Mouse (Mus musculus): ENCODE measurements around the gene Scaf1.
A peak's percentile ranks its signal among the peaks of the same experiment; 100 is the strongest.

Gene Scaf1

DNA sequence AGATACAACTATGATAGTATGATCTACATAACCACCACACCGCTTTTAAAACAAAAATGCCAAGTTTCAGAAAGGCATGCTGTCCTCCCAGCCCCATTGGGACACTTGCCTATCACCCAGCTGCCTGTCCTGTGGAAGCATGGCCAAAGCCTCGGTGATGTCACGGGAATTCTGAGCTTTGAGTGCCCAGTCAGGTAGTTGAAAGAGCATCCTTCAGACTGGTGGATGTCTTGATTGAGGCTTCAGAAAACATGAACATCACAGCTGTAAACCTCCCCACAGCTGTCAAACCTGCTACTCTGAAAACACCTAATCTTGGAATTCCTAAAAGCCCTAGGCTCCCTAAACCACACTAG, 2.1 kb downstream of the Scaf1 start:
- DNase-seq (ENCODE audit: extremely low spot score) = no peak

DNA sequence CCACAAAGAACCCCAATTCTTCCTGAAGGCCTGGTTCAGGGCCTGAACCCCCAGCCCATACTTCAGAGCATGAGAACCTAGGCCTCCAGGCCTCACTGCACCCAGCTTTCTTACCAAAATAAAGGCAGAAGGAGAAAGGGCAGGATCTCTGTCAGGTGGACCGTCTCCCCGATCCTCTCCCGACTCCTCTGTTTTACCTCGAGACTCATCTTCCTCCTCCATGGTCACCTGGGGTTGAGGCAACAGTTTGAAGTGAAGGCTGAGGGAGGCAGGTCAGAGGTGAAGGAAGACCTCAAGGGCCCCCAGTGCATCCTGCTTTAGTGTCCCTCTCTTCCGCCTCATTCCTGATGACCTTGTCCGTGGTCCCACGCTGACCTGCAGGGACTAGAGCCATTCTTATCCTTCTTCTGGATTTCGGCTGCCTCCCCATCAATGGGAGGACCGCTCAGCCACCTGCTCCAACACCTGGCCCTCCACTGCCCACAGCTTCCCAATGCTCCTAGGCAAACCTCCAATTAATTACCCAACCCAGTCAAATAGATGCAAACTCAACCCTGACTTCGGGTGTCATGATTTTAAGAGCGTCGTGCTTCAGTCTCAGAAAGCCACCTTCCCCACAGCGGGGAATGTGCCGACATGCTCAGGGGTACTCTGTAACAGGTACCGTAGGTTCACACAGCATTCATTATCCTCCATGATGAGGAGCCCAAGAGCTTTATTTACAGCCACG, 2.6 kb downstream of the Scaf1 start:
- no peak for DNase-seq (ENCODE audit: extremely low spot score)

DNA sequence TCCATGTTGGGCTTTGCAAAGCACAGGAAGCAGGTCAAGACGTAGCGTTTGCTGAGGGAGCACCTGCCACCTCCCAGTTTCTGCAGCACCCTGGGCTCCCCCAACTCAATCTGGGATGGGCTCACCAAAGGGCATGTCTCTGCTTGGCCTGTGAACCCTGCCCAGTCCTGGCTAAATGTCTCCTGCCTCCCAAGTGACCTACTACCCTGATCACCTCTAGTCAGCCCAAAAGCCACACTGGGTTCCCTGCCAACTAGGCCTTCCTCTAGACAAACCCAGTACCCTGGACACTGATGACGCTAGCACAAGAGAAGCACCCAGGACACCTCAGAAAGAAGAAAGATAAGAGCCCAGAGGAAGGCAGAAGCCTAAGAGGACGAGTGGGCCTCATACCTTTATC, 3.3 kb downstream of the Scaf1 start:
- DNase-seq (ENCODE audit: extremely low spot score) = no peak

DNA sequence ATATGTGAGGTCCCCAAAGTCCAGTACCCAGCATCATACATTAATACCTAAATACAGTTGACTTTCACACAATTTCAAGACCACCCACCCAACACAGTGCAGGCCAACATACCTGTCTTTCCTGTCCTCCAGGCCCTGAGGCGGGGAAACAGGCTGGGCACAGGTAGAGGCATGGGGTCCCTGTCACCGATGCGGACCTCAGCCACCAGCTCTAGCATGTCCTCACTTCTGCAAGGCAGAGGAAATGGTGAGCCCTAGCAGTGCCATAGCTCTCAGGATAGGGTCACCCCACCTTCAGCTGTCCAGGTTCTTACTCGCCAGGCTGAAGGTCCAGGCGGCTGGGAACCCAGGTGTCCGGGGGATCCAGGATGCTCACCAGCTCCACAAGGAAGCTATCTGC, 4.2 kb downstream of the Scaf1 start:
- DNase-seq (ENCODE audit: extremely low spot score) = no peak

DNA sequence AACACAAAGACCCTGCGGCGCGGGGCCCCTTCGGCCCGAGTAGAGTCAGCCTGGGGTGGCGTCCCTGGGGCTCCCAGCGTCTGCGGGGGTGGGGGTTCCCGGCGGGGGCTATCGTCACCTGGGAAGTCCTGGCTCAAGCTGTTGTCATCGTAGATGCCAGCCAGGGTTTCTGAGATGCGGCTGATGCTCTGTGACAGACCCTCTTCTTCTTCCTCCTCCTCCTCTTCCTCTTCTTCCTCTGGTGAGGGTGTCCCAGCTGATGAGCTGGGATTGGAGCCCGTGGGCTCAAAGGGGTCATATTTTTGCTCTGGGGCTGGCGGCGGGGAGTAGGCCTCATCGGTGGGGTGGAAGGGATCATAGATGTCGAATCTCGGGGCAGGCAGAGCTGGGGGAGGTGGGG, 7.8 kb downstream of the Scaf1 start:
- DNase-seq (ENCODE audit: extremely low spot score) = no peak

DNA sequence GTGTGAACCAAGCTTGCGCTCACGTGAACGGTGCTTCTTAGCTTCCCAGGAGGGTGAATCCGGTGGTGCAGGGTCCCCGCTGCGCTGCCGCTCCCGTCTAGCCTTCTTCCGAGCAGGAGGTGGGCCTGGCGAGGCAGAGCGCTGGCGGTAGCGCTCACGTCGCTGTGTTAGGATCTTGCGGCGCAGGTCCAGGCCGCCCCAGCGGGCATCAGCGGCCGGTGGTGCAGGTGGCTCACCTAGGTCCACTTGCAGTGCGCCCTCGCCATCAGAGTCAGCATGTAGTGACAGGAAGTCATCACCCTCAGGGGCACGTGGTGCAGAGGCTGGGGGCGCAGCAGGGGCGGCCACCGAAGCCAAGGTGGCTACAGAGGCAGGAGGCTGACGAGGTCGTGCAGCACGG, 8.3 kb downstream of the Scaf1 start:
- DNase-seq (ENCODE audit: extremely low spot score) = no peak

DNA sequence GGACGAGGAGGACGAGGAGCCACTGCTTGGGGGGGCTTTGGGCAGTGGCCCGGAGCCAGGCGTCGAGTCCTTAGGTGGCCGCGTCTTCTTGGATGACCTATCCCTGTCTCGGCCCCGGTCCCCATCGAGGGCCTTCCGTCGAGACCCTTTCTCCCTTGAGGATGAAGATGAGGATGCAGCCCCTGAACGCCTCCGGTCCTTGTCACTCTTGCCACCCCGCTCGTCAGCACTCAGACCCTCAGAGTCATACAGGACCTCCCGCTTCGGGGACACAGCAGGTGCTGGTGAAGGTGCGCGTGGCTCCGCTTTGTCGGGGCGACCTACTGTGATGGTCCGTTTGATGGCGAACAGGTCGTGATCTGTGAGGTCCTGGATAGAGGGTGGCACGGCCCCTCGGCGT, 9.0 kb downstream of the Scaf1 start:
- DNase-seq (ENCODE audit: extremely low spot score) = no peak

DNA sequence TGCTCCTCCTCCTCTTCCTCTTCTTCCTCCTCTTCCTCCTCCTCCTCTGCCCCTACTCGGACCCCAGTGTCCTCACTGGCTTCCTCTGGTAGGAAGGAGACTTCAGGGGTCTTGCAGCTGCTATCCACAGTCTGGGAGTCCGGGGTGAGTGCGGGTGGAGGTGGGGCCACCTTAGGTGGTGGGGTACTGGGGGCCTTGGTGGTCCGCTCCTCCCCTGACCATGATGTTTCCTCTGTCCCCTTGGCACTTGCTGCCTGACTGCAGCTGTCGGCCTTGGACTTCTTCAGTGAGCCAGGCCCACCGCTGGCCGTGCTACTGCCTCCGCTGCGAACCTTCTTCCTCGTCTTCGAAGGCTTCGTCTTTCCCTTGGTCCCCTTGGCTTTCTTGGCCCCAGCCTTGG, 9.7 kb downstream of the Scaf1 start:
- no peak for DNase-seq (ENCODE audit: extremely low spot score)

DNA sequence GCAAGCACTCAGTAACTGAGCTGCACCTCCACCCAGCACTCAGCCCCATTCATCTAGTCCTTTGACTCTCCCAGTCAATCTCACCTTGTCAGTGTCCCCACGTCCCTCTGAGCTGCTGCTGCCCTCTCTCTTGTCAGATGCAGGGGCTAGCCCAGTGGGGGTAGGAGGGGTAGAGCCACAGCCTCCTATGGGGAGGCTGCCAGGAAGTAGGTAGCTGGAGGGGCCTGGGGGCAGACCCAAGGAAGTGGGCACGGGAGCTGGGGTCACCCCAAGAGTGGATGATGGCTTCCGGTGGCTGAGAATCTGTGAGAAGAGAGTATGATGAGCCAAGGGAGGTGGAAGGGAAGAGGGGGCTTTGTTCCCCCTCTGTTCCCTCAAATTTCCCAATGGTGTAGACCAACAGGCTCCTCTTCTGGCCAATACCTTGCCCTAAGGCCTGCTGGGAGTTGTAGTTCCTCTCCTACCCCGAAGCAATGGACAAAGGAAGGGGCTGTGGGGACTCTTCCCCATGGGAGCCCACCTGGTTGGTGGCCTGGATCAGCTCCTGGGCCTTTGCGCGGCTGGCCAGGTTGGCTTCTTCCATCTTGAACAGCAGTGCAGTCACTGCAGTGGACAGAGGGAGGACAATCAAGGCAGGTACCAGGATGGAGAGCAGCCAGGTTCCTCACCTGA, 10.7 kb downstream of the Scaf1 start:
- no peak for DNase-seq (ENCODE audit: extremely low spot score)

DNA sequence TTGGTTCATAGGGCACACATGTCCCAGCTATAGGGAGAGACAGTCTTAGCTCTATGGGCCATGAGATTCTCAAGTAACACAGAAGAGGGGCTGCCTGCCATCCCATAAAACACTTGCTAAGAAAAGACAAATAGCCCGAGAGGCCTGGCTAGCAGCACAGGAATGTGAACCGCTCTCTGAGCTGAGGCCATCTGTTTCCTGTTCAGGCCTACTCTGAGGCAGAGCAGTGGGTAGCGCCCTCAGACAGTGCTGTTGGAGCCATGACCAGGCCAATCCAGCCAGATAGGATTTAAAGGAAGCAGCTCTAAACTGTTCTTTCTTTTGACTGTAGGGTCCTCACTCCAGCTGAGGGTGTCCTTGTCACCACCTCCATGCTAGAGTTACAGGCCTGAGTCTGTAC, 11.6 kb downstream of the Scaf1 start:
- no peak for DNase-seq (ENCODE audit: extremely low spot score)

DNA sequence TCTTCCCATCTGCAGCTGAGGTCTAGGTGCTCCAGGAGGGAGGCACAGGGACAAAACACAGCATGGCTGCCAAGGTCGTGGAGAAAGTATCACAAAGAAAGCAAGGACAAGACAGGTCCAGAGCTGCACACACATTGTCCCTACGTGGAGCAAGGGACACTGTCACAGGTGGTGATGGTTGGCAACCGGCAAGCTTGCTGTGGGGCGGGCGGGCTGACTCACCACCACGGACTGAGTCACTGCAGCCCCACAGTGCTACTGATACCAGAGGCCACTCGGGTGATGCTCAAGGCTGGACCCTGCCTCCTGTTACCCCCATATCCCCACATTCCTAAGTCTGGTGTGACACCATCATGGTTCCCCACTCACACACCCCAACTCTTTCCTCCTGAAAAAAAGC, 13.7 kb downstream of the Scaf1 start:
- no peak for DNase-seq (ENCODE audit: extremely low spot score)

DNA sequence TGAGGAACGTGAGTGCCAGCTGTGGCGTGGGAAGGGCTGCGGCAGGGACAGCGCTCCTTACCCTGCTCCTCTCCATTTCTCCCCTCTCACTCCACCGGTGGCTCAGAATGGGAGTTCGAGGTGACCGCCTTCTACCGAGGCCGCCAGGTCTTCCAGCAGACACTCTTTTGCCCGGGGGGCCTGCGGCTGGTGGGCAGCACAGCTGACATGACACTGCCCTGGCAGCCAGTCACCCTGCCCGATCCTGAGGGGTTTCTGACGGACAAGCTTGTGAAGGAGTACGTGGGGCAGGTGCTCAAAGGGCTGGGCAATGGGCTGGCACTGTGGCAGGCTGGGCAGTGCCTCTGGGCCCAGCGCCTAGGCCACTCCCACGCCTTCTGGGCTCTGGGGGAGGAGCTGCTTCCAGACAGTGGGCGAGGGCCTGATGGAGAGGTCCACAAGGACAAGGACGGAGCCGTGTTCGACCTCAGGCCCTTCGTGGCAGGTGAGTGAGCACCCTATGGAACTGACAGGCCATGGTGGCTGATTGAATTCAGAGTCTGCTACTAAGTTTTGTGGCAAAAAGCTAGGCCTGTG, 15.5 kb downstream of the Scaf1 start:
- DNase-seq (ENCODE audit: extremely low spot score) = no peak

DNA sequence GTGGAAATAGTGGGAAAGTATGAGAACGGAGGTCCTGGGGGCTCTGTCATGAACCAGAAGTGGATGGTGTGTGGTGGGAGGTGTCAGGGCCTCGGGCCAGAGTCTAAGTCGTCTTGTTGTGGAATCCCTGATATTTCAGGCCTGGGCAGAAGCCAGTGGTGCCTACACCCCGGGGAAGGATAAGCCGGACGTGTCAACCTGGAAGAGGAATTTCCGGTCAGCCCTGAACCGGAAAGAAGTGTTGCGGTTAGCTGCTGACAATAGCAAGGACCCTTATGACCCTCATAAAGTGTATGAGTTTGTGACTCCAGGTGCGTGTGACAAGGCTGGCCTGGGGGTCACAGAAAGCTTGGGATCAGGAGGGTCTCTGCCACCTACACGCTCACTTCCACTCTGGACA, 16.4 kb downstream of the Scaf1 start:
- DNase-seq (ENCODE audit: extremely low spot score) = no peak

DNA sequence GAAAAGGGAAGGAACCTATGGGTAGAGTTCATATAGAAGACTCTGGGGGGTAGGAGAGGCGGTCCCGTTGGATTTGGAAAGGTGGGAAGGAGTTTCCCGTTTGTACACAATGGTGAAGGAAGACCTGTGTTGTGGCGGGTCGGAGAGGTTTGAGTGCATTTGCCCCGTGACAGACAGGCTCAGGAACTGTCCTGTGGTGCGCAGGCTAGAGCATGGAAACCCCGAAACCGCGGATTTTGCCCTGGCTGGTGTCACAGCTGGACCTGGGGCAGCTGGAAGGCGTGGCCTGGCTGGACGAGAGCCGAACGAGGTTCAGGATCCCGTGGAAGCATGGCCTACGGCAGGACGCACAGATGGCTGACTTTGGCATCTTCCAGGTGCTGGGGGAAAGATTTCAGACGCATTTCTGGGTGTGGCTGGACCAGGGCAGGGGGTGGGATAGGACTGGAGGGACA, 17.6 kb downstream of the Scaf1 start, which contains the start of gene Bcl2l12:
Gene Bcl2l12 (minus strand): TSS at position 212 of the 455 bp plus-strand sequence.
- DNase-seq (ENCODE audit: extremely low spot score) = peak; percentile 50

DNA sequence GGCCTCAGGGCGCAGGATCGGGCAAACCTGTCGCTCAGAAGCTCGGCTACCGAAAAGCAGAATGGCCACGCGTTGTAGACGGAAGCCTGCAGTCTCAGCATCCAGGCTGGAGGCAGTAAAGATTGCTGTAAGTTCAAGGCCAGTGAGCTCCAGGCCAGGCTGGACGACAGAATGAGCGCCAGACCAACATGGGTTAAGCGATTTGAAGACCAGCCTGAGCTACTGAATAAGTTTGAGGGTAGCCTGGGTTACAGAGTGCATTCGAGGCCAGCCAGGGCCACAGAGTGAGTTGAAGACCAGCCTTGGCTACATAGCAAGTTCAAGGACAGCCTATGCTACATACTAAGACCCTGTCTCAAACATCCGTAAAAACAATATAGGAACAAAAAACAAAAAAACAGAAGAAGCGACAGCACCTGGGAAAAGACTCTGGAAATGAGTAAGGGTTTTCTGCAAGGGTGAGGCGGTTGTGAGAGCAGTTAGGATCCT, 18.2 kb downstream of the Scaf1 start:
- DNase-seq (ENCODE audit: extremely low spot score) = no peak

DNA sequence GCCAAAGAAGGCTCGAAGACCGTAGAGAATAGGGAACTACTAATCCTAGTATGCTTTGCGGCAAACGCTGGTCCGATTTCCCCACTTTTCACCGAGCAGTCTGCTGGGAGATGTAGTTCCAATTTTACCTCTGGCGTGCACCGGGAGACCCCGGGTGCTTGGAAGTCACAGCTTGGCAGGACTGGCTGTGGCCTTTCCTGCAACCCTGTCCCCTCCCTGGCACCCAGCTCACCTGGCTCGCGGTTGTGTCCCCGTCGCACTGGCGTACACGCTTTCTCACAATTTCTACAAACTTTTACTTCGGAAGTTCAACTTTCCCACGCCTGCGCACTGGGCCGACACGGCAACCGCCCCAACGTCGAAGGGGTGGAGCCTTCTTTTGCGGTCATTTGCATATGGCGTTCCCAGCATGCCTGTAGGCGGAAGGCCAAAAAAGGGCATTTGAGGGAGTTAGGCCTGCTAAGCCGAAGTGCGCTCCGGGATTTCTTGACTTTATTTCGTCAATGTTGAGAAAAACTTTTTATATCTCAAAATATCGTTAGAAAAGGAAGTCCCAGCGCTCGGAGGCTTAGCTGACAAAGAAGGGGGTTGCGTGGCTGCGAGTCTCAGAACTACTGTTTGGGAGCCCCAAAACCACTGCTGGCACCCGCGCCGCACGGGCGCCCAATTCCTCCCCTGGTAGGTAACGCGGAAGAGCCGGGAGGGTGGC, 18.8 kb downstream of the Scaf1 start, which contains the start of gene Irf3:
Gene Irf3 (plus strand): TSS at position 418 of the 709 bp plus-strand sequence.
- peak; percentile 96 for DNase-seq (ENCODE audit: extremely low spot score)

DNA sequence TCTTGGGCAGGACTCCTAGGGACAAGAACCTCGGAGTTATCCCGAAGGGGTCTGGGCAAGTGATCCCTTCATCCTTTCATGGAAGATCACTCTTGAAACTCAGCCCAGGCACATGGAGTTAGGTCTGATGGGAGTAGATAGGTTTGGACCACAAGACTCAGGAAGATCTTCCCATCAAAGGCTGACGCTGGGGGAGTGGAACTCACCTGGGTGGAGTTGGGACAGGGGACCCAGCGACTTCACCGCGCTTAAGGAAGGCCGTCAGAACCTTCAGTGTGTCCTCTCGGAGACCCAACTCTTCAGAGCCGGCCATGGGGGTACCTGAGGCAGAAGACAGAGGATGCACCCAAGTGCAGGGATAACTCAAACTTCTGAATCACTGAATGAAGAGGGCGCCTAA, 19.5 kb downstream of the Scaf1 start:
- no peak for DNase-seq (ENCODE audit: extremely low spot score)

DNA sequence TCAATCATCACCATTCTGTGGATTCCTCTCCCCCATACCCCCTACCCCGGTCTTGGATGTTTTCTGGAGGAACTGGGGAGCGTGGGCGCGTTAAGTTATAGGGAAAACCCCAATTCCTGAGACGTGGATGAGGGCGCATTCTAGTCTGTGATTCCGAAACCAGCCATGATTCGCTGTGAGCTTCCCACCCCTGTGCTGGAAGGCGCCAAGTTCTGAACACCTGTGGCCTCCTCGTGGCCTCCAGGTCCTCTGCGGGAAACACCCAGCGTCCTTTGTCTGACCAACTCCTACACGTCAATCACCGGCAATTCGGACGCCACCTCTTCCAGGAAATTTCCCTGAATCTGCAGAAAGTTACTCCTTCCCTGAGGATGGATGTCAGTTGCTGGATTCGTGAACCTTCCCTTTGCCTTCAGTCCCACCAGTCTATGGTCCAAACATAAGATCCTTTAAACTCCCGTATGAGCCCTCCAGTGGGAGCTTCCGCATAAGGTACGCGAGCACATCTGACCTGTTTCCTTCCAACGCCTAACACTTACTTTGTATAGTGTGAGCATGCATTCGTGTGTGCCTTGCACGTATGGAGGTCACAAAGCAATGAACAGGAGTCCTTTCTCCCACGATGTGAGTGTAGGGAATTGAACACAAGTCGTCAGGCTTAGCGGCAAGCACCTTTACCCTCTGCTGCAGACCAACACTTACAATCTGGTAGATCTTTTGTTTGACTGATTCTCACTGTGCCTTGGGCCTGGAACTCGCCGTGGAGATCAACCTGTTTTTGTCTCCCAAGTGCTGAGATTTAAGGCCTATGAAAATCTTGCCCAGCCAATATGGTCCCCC, 29.1 kb downstream of the Scaf1 start:
- no peak for DNase-seq (ENCODE audit: extremely low spot score)

DNA sequence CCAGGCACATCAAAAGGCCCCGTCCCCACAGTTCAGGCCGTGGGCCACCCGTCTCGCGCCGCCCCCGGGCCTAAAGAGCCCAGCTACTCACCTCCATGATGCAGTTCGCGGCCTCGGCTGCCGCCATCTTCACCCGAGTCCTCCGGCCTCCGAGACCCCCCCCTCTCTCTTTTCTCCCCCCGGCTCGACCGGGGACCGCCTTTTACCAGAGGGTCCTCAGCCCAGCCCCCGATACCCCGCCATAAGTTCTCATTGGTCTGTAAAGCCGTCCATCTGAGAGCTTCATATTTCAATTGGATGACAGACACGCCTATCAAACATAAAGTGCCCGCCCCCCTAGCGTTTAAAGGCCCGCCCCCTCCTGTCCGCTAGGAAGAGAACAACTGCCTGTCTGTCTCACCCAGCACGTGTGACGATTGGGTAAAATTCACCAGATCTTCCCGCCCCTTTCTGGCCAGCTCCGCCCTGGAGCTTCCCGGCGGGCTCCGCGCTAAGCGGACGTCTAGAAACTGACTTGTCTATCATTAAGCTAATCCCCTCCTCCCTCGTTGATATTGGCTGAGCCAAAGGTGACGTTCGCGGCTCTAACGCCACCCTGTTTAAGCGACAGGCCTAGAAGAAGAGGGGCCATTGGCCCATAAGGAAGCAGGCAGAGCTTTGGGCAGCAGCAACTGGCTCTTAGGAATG, 29.8 kb downstream of the Scaf1 start, which contains the start of gene Prmt1:
Gene Prmt1 (minus strand): TSS at position 377 of the 687 bp plus-strand sequence.
- peak; percentile 98 for DNase-seq (ENCODE audit: extremely low spot score)

DNA sequence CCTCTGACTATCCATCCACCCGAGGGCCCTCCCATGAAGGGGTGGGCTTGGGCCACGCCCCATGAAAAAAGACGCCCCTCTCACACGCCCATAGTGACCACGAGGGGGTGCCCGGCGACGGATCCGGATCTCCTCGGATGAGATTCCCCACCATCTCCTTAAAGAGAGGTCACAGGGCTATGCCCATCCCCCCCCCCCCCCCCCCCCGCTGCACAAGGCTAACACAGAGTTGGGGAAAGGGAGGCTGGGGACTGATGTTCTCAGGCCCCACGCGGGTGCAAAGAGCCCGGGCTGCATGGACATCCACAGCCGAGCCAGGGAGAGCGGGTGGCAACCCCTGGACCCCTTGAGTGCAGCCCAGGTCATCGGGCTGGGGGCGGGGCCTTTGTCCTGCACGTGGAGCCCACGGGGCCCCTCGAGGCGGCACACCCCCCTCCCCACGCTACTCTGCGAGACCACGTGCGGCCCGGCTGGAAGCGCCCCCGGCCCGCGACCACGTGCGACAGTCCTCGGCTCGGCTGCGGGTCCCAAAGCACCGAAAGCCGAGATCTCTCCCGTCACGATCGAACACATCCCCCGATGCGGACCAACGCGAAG, 30.5 kb downstream of the Scaf1 start:
- DNase-seq (ENCODE audit: extremely low spot score) = peak; percentile 93

All from embryo, embryonic 9.5 days (tissue).